Mouse (Mus musculus): ENCODE data around the gene Rasip1. TPM values are rescaled to one million over a fixed set of nuclear protein-coding genes. Genes with fewer than 3 reads are reported as not detected.
A peak's percentile ranks its signal among the peaks of the same experiment; 100 is the strongest.

Gene Rasip1
- total RNA-seq, 4 experiments from 2014 or later: 5.9 to 7.6 (median 6.6) TPM

- DNase-seq (ENCODE audit: low spot score in 2 of 2): peak; percentile 46 to 73
These were observed 55.1 kb downstream of the Rasip1 start for GRCm38 (mm10) chr7:45682144-45683126.

DNA sequence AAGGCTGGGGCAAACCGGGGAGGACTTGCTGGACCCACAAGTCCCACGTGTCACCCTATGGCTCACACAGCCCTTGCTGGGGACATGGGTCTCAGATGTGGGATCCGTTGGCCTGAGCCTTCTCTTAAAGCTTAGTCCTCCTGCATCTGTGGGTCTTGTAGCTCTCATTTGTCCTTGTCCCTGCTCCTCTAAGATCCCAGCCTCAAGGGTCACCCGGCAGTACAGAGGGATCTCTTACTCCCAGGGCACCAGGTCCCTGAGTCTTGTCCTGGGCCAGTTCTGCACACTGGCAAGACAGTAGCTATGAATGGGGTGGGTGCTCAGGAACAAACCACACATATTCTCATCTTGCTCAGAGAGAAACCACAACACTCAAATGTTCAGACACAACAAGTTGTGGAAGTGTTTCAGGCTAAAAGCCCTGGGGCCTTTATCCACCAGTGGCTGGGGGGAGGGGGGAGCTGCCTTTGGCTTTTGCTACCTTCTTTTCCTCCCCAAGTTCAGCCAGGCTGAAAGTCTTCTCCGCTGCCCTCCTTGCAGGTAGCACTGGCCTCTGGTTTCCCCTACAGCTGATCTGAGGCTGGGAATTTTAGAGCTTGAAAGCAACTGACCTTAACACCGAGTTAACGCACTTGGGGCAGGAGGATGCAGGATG, 56.2 kb downstream of the Rasip1 start, which contains the start of gene Ntn5:
Ntn5 (plus strand) TSS at position 627 of the 655 bp plus-strand sequence.
- DNase-seq (ENCODE audit: low spot score in 2 of 2): no peak

DNA sequence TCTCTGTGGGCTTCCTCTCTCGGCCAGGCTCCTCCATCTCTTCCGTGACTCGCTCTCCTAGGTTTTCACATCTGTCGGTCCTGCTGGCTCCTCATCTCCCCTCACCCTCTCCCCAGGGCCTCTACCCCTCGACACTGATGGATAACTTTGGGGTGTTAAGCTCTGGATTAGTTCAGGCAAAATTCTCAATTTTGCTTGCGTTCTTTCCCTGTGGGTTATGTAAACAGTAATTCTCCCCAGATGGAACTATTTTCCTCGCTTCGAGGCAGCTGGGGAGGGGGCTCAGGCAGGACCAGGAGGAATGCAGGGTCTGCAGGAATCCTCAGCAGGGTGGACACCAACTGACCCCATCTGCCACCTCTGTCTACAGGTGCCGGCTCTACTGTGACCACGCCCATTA, 58.5 kb downstream of the Rasip1 start:
- no peak for DNase-seq (ENCODE audit: low spot score in 2 of 2)

GRCm38 (mm10) chr7:45686841-45687240, 59.6 kb downstream of the Rasip1 start:
- DNase-seq (ENCODE audit: low spot score in 2 of 2): no peak

Other genes with a start within 250 kb of the Rasip1 start
- gene Snrnp70, start 231.7 kb upstream of the Rasip1 start, total RNA-seq (2022): 100 to 1,000 TPM; 295 to 398 (median 356) TPM
- gene Kcna7, start 221.8 kb upstream of the Rasip1 start, total RNA-seq (2022): under 1 TPM in 1 of 4 experiments, not detected in 3; 0.14 TPM
- gene Ntf5, start 213.8 kb upstream of the Rasip1 start, total RNA-seq (2022): under 1 TPM in 2 of 4 experiments, not detected in 2; 0.36 to 0.39 TPM
- gene Lhb, start 206.7 kb upstream of the Rasip1 start, total RNA-seq (2022): not detected
- gene Gys1, start 192.6 kb upstream of the Rasip1 start, total RNA-seq (2022): 10 to 100 TPM; 14.7 to 16.4 (median 15.1) TPM
- 10 to 100 TPM; 30.0 to 37.5 (median 32.0) TPM for gene Ruvbl2, start 189.4 kb upstream of the Rasip1 start, total RNA-seq (2022)
- 100 to 1,000 TPM; 206 to 283 (median 229) TPM for gene Ftl1, start 167.6 kb upstream of the Rasip1 start, total RNA-seq (2022)
- gene Bax, start 160.6 kb upstream of the Rasip1 start, total RNA-seq (2022): 10 to 100 TPM; 57.8 to 78.7 (median 67.0) TPM
- not detected for gene Tulp2, start 145.6 kb upstream of the Rasip1 start, total RNA-seq (2022)
- 1 to 10 TPM in 3 of 4 experiments, not detected in 1; 1.9 to 3.2 (median 2.9) TPM for gene Gm45808, start 140.7 kb upstream of the Rasip1 start, total RNA-seq (2022)
- 1 to 10 TPM; 5.9 to 7.0 (median 6.3) TPM for gene Dhdh, start 138.7 kb upstream of the Rasip1 start, total RNA-seq (2022)
- 100 to 1,000 TPM in 3 of 4 experiments, 10 to 100 TPM in 1; 97.8 to 121 (median 110) TPM for gene Nucb1, start 117.1 kb upstream of the Rasip1 start, total RNA-seq (2022)
- gene Ppp1r15a, start 101.2 kb upstream of the Rasip1 start, total RNA-seq (2022): 10 to 100 TPM; 16.0 to 27.0 (median 22.4) TPM
- gene Plekha4, start 101.2 kb upstream of the Rasip1 start, total RNA-seq (2022): 1 to 10 TPM; 3.0 to 5.1 (median 4.0) TPM
- 1 to 10 TPM in 2 of 4 experiments, under 1 TPM in 1, not detected in 1; 0.72 to 2.6 (median 1.2) TPM for gene Hsd17b14, start 72.6 kb upstream of the Rasip1 start, total RNA-seq (2022)
- gene Bcat2, start 57.3 kb upstream of the Rasip1 start, total RNA-seq (2022): 10 to 100 TPM; 19.3 to 21.1 (median 19.9) TPM
- not detected for gene Fgf21, start 12.0 kb upstream of the Rasip1 start, total RNA-seq (2022)
- under 1 TPM in 1 of 4 experiments, not detected in 3; 0.21 TPM for gene Fut1, start 10.2 kb upstream of the Rasip1 start, total RNA-seq (2022)
- gene Izumo1, start 5.7 kb upstream of the Rasip1 start, total RNA-seq (2022): not detected
- 1 to 10 TPM; 3.5 to 6.0 (median 5.6) TPM for gene Mamstr, start 12.5 kb downstream of the Rasip1 start, total RNA-seq (2022)
- under 1 TPM in 1 of 4 experiments, not detected in 3; 0.59 TPM for gene Fut2, start 38.9 kb downstream of the Rasip1 start, total RNA-seq (2022)
- gene Ntn5, start 56.5 kb downstream of the Rasip1 start, total RNA-seq (2022): 1 to 10 TPM; 7.6 to 8.7 (median 8.2) TPM
- 1 to 10 TPM in 1 of 4 experiments, under 1 TPM in 3; 0.63 to 1.1 (median 0.87) TPM for gene Sec1, start 66.9 kb downstream of the Rasip1 start, total RNA-seq (2022)
- gene Car11, start 72.4 kb downstream of the Rasip1 start, total RNA-seq (2022): 100 to 1,000 TPM; 230 to 247 (median 241) TPM
- 100 to 1,000 TPM; 164 to 236 (median 186) TPM for gene Dbp, start 77.6 kb downstream of the Rasip1 start, total RNA-seq (2022)
- gene Rpl18, start 88.0 kb downstream of the Rasip1 start, total RNA-seq (2022): 100 to 1,000 TPM; 340 to 384 (median 357) TPM
- 10 to 100 TPM; 24.9 to 27.4 (median 25.3) TPM for gene Sphk2, start 90.5 kb downstream of the Rasip1 start, total RNA-seq (2022)
- under 1 TPM in 1 of 4 experiments, not detected in 3; 0.14 TPM for gene Fam83e, start 93.7 kb downstream of the Rasip1 start, total RNA-seq (2022)
- gene Spaca4, start 98.3 kb downstream of the Rasip1 start, total RNA-seq (2022): not detected
- 100 to 1,000 TPM; 219 to 241 (median 237) TPM for gene Lmtk3, start 156.2 kb downstream of the Rasip1 start, total RNA-seq (2022)
- gene Sult2b1, start 157.2 kb downstream of the Rasip1 start, total RNA-seq (2022): 10 to 100 TPM; 12.9 to 15.9 (median 14.9) TPM
- 100 to 1,000 TPM; 184 to 196 (median 188) TPM for gene Cyth2, start 187.1 kb downstream of the Rasip1 start, total RNA-seq (2022)
- 1 to 10 TPM; 1.9 to 2.5 (median 2.3) TPM for gene Kcnj14, start 197.3 kb downstream of the Rasip1 start, total RNA-seq (2022)
- gene Grwd1, start 203.5 kb downstream of the Rasip1 start, total RNA-seq (2022): 10 to 100 TPM; 20.5 to 22.8 (median 21.6) TPM
- 10 to 100 TPM; 67.2 to 79.8 (median 74.9) TPM for gene Kdelr1, start 245.3 kb downstream of the Rasip1 start, total RNA-seq (2022)